Mouse (Mus musculus) inflammation-experienced regulatory T-cells (primary cell): Measurements from ENCODE around the gene Myh14. TPM values are rescaled to one million over a fixed set of nuclear protein-coding genes. Genes with fewer than 3 reads are reported as not detected.

ENCODE experiments used
- polyA plus RNA-seq, 2 experiments: library from polyadenylated mRNA; unstranded; fragments of 100-300 nt; shearing (Covaris generic); gene quantifications; one replicate each; pipeline ENCODE4 v1.2.1; 2017

The Myh14 gene
- polyA plus RNA-seq: 1 to 10 TPM in 1 of 2 experiments, under 1 TPM in 1; 0.24 to 1.8 TPM

GRCm38 (mm10) chr7:44670803-44671202 lies at the start of gene Myh14:
Gene Myh14 (minus strand): TSS chr7:44670843.

GRCm38 (mm10) chr7:44708574-44708973 lies 37.9 kb upstream of the Myh14 start, which contains the start of gene Izumo2:
Gene Izumo2 (plus strand): TSS chr7:44708742.

GRCm38 (mm10) chr7:44590402-44591347 lies 80.0 kb downstream of the Myh14 start, which contains the start of gene Kcnc3:
Gene Kcnc3 (plus strand): TSS chr7:44590664.

GRCm38 (mm10) chr7:44572213-44572701 lies 98.4 kb downstream of the Myh14 start, which contains the start of gene Napsa:
Gene Napsa (plus strand): TSS chr7:44572380.

Other genes starting within 250 kb of the Myh14 start
- gene Lrrc4b, start 241.8 kb downstream of the Myh14 start, polyA plus RNA-seq: under 1 TPM; 0.18 to 0.64 TPM
- gene Aspdh, start 205.5 kb downstream of the Myh14 start, polyA plus RNA-seq: 1 to 10 TPM in 1 of 2 experiments, not detected in 1; 1.2 TPM
- gene Josd2, start 202.9 kb downstream of the Myh14 start, polyA plus RNA-seq: 100 to 1,000 TPM in 1 of 2 experiments, 10 to 100 TPM in 1; 94.8 to 118 TPM
- 100 to 1,000 TPM; 151 to 196 TPM for gene Emc10, start 174.3 kb downstream of the Myh14 start, polyA plus RNA-seq
- gene Fam71e1, start 174.3 kb downstream of the Myh14 start, polyA plus RNA-seq: 1 to 10 TPM; 3.0 to 7.2 TPM
- not detected for gene Mybpc2, start 146.2 kb downstream of the Myh14 start, polyA plus RNA-seq
- 1 to 10 TPM; 2.6 to 6.3 TPM for gene Spib, start 138.8 kb downstream of the Myh14 start, polyA plus RNA-seq
- gene Pold1, start 122.0 kb downstream of the Myh14 start, polyA plus RNA-seq: 10 to 100 TPM; 46.3 to 81.8 TPM
- gene Nr1h2, start 116.9 kb downstream of the Myh14 start, polyA plus RNA-seq: 100 to 1,000 TPM; 132 to 172 TPM
- 1 to 10 TPM; 3.9 to 9.7 TPM for gene Napsa, start 98.5 kb downstream of the Myh14 start, polyA plus RNA-seq
- gene Kcnc3, start 80.2 kb downstream of the Myh14 start, polyA plus RNA-seq: under 1 TPM; 0.17 to 0.44 TPM
- gene Izumo2, start 37.9 kb upstream of the Myh14 start, polyA plus RNA-seq: not detected
- 10 to 100 TPM; 92.8 to 98.9 TPM for gene Vrk3, start 77.6 kb upstream of the Myh14 start, polyA plus RNA-seq
- 1 to 10 TPM in 1 of 2 experiments, under 1 TPM in 1; 0.37 to 1.3 TPM for gene Zfp473, start 80.2 kb upstream of the Myh14 start, polyA plus RNA-seq
- 10 to 100 TPM; 40.5 to 41.4 TPM for gene Nup62, start 145.2 kb upstream of the Myh14 start, polyA plus RNA-seq
- 1 to 10 TPM; 3.0 to 8.6 TPM for gene Il4i1, start 145.5 kb upstream of the Myh14 start, polyA plus RNA-seq
- gene Atf5, start 145.8 kb upstream of the Myh14 start, polyA plus RNA-seq: under 1 TPM in 1 of 2 experiments, not detected in 1; 0.30 TPM
- 10 to 100 TPM; 26.4 to 35.3 TPM for gene Akt1s1, start 178.1 kb upstream of the Myh14 start, polyA plus RNA-seq
- gene Tbc1d17, start 178.2 kb upstream of the Myh14 start, polyA plus RNA-seq: 10 to 100 TPM; 83.2 to 90.0 TPM
- gene Pnkp, start 186.3 kb upstream of the Myh14 start, polyA plus RNA-seq: 10 to 100 TPM; 89.6 to 97.9 TPM
- gene Ptov1, start 198.9 kb upstream of the Myh14 start, polyA plus RNA-seq: 10 to 100 TPM; 28.9 to 30.2 TPM
- 10 to 100 TPM; 54.7 to 59.9 TPM for gene Med25, start 221.9 kb upstream of the Myh14 start, polyA plus RNA-seq
- 10 to 100 TPM; 38.7 to 55.5 TPM for gene Fuz, start 225.2 kb upstream of the Myh14 start, polyA plus RNA-seq